Mouse (Mus musculus) MEL (cell line): ENCODE measurements at regions not wholly inside any gene's neighbourhood (a gene's known extent, or its start where the extent isn't known, plus 50 kb on each side); places are given as distances from the start of the nearest gene placed in this dataset.
A peak's percentile ranks its signal among the peaks of the same experiment; 100 is the strongest.

Experiments
- CTCF ChIP-seq, 3 experiments: IDR thresholded peaks in 2 of 3; conservative IDR thresholded peaks in 1 of 3; 2 replicates each; pipeline ENCODE4 v1.5.1; 2011 to 2012; ENCODE audit warnings: low read length in 3 of 3, low read depth in 2 of 3, mild to moderate bottlenecking in 2 of 3, improper control_type of control experiment in 1 of 3, inconsistent platforms in 1 of 3, mixed read lengths in 1 of 3, moderate library complexity in 1 of 3; ENCODE audit not compliant: control insufficient read depth in 1 of 3, insufficient read depth in 1 of 3, poor library complexity in 1 of 3, severe bottlenecking in 1 of 3
- GABPA ChIP-seq: IDR thresholded peaks from 2 replicates; pipeline ENCODE4 v1.6.1; 2012; ENCODE audit warnings: low read depth, mild to moderate bottlenecking, inconsistent platforms, low read length, improper control_type of control experiment, moderate library complexity
- KAT2A ChIP-seq: conservative IDR thresholded peaks from 2 replicates; pipeline ENCODE4 v1.6.1; 2012; ENCODE audit warnings: low read depth, low read length, improper control_type of control experiment, inconsistent platforms
- NRF1 ChIP-seq: IDR thresholded peaks from 2 replicates; pipeline ENCODE4 v1.6.1; 2014; ENCODE audit warnings: low read depth, mild to moderate bottlenecking, inconsistent platforms, low read length, improper control_type of control experiment, moderate library complexity; ENCODE audit not compliant: poor library complexity, insufficient read depth, severe bottlenecking
- TAL1 ChIP-seq: IDR thresholded peaks from 2 replicates; pipeline ENCODE4 v1.6.1; 2012; ENCODE audit warnings: mild to moderate bottlenecking, inconsistent platforms, low read length, moderate library complexity, mixed read lengths

- no peak for TF ChIP-seq NRF1
- peak; percentile 46; the same call in 1 of the 2 replicates for TF ChIP-seq KAT2A
- no peak for TF ChIP-seq CTCF (IDR thresholded peaks at IDR 0.05 in 2 of 3, conservative IDR thresholded peaks at IDR 0.05 in 1 of 3; ENCODE audit: control insufficient read depth in 1 of 3, insufficient read depth in 1 of 3, low read depth in 2 of 3, low read length in 3 of 3, poor library complexity in 1 of 3, severe bottlenecking in 1 of 3)
- no peak for TF ChIP-seq TAL1
- TF ChIP-seq GABPA: no peak
Observed at GRCm38 (mm10) chr15:24433083-24433482, 980.5 kb downstream of the Basp1 start.
